Mouse (Mus musculus) liver, embryonic 13.5 days (tissue): ENCODE data around the gene Acbd6. TPM values are rescaled to one million over a fixed set of nuclear protein-coding genes. Genes with fewer than 3 reads are reported as not detected.

Source experiments
- ATAC-seq: fragments of 200-750 bp; cut with Nextera tagmentation; 2 replicates; pipeline ENCODE4 v1.8.0; 2017; ENCODE audit warnings: low read depth, mild to moderate bottlenecking, moderate number of reproducible peaks, moderate library complexity
- DNase-seq: peaks from one replicate; pipeline ENCODE4 v3.0.0; 2022
- H3K27ac ChIP-seq: fragments of 300-500 bp; sonication (generic); 2 replicates; pipeline ENCODE4 v1.5.1; 2015; ENCODE audit warnings: moderate library complexity, mild to moderate bottlenecking, inconsistent platforms
- H3K27me3 ChIP-seq: fragments of 300-500 bp; sonication (generic); 2 replicates; pipeline ENCODE4 v1.6.1; 2015; ENCODE audit warnings: mild to moderate bottlenecking, inconsistent platforms
- H3K36me3 ChIP-seq: fragments of 300-500 bp; sonication (generic); 2 replicates; pipeline ENCODE4 v1.6.1; 2015; ENCODE audit warnings: mild to moderate bottlenecking, inconsistent platforms
- H3K4me1 ChIP-seq: fragments of 300-500 bp; sonication (generic); replicated peaks from 2 replicates; pipeline ENCODE4 v1.6.1; 2015; ENCODE audit warnings: inconsistent platforms
- H3K4me2 ChIP-seq: fragments of 300-500 bp; sonication (generic); 2 replicates; pipeline ENCODE4 v1.6.1; 2015; ENCODE audit warnings: inconsistent platforms, mild to moderate bottlenecking, moderate library complexity
- H3K4me3 ChIP-seq: fragments of 300-500 bp; sonication (generic); replicated peaks from 2 replicates; pipeline ENCODE4 v1.5.1; 2015; ENCODE audit warnings: mild to moderate bottlenecking, inconsistent platforms
- H3K9ac ChIP-seq: fragments of 300-500 bp; sonication (generic); 2 replicates; pipeline ENCODE4 v1.6.1; 2015; ENCODE audit warnings: mild to moderate bottlenecking, inconsistent platforms
- H3K9me3 ChIP-seq: fragments of 300-500 bp; sonication (generic); replicated peaks from 2 replicates; pipeline ENCODE4 v1.6.1; 2016; ENCODE audit warnings: inconsistent platforms
- WGBS: fragments of 180-500 bp; shearing (Covaris S2); methylation state at CpG from one replicate; pipeline ENCODE4 v1.1.7; 2015; ENCODE audit not compliant: insufficient replicate concordance; 5-methylcytosine and 5-hydroxymethylcytosine counted together
- polyA plus RNA-seq: library from polyadenylated mRNA; unstranded; fragments of >200 nt; fragmentation: Nextera tagmentation; extraction: Ambion mirVana; gene quantifications from 2 replicates; pipeline ENCODE4 v1.2.1, GENCODE M21; 2015

Acbd6 gene
- polyA plus RNA-seq, 1 experiment from 2014 or later, result 58.1 TPM

DNA sequence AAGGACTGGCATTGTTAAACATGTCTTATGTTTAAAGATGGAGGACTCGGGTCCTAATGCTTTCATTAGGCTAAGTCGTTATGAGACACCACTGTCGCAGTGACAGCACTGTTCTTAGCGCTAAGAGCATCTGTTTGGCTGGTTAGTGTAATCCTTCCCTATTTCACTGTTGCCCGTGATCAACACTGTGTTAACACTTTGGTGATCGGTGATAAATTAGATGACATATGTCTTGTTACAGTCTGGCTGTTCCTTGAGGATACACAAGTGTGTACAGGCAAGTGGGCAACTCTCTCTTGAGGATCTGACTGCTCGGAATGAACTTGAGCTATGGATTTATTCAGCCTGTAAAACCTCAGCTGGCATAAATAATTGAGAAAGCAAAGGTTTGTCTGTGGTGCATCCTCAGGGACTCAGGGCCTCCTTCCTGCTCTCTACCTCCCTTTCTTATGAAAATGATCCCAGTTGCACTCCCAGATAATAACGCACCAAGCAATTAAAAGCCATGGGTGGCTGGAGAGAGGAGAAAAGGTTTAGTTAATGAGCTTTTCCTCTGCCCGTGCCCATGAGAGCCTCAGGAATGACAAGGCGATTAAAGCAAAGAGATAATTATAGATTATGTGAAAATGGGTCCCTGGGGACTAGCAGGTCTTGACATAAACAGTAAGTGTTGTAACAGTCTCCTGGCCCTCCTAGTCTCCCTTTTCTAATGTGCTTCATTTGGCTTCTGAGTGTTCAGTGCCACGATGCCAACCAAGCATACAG lies 47.7 kb downstream of the Acbd6 start:
- no peak overlapping the region for H3K4me3 ChIP-seq
- WGBS, result 62% methylated on average over 11 of the region's 11 CpGs
- H3K27ac ChIP-seq, result no peak overlapping the region
- no peaks in the 10 kb centered on the region for H3K9me3 ChIP-seq
- DNase-seq (no peak), ATAC-seq (no peak)
- H3K9ac ChIP-seq, result no peak overlapping the region
- H3K4me1 ChIP-seq, result no peaks in the 10 kb centered on the region
- no peaks in the 10 kb centered on the region for H3K36me3 ChIP-seq
- H3K4me2 ChIP-seq, result no peak overlapping the region
- H3K27me3 ChIP-seq, result no peaks in the 10 kb centered on the region

DNA sequence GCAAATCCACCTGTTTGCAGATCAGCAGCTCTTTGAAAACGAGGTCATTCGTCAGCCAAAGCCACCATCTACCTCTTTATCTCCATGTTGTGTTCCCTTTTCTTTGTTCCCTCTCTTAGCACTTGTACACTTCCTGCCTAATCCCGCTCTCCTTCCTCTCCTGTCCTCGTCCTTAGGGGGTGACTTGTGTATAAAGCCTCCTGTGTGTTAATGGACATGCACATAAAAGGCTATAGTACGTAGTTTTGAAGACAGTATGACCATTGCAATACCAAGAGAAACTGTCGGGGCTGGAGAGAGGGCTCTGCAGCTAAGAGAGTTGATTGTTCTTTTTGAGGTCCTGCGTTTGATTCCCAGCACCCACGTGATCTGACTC lies 48.2 kb downstream of the Acbd6 start:
- WGBS, result 71% methylated on average over 8 of the region's 8 CpGs
- H3K4me2 ChIP-seq, result no peak overlapping the region
- H3K36me3 ChIP-seq, result no peaks in the 10 kb centered on the region
- ATAC-seq (no peak), DNase-seq (no peak)
- H3K9ac ChIP-seq, result no peak overlapping the region
- no peaks in the 10 kb centered on the region for H3K4me1 ChIP-seq
- no peak overlapping the region for H3K4me3 ChIP-seq
- no peaks in the 10 kb centered on the region for H3K27me3 ChIP-seq
- no peak overlapping the region for H3K27ac ChIP-seq
- no peaks in the 10 kb centered on the region for H3K9me3 ChIP-seq

- ATAC-seq (no peak), DNase-seq (no peak)
- WGBS, result 46% methylated on average over 4 of the region's 4 CpGs
- H3K4me3 ChIP-seq, result no peak overlapping the region
- no peak overlapping the region for H3K9ac ChIP-seq
- no peaks in the 10 kb centered on the region for H3K9me3 ChIP-seq
- H3K4me2 ChIP-seq, result no peak overlapping the region
- H3K27ac ChIP-seq, result no peak overlapping the region
- H3K36me3 ChIP-seq, result no peaks in the 10 kb centered on the region
- H3K4me1 ChIP-seq, result no peaks in the 10 kb centered on the region
- H3K27me3 ChIP-seq, result no peaks in the 10 kb centered on the region
Measured at GRCm38 (mm10) chr1:155608524-155608923, 50.6 kb downstream of the Acbd6 start.

GRCm38 (mm10) chr1:155614426-155614825 lies 56.5 kb downstream of the Acbd6 start:
- no peak overlapping the region for H3K9ac ChIP-seq
- H3K4me1 ChIP-seq, result no peaks in the 10 kb centered on the region
- DNase-seq (no peak), ATAC-seq (no peak)
- no peaks in the 10 kb centered on the region for H3K27me3 ChIP-seq
- H3K9me3 ChIP-seq, result no peaks in the 10 kb centered on the region
- no peak overlapping the region for H3K4me2 ChIP-seq
- no peak overlapping the region for H3K27ac ChIP-seq
- H3K36me3 ChIP-seq, result no peaks in the 10 kb centered on the region
- 35% methylated on average over 2 of the region's 2 CpGs for WGBS
- H3K4me3 ChIP-seq, result no peak overlapping the region

DNA sequence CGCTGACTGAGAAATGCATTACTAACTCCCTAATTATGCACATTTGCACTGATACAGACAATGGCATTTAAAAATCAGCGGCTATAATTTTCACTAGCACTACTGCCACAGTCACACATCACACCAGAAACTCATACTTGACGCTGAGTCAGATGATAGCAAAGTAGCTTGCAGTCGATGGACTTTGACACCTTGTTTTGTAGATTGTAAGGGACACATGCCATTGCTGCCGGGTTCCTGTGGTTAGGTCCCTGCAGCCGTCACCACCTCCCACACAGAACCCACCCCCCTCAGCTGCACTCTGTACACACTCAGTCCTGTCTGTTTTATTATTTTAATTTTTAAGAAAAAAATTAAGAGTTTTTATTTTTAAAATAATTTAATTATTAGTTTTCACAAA lies 63.2 kb downstream of the Acbd6 start:
- no peaks in the 10 kb centered on the region for H3K4me1 ChIP-seq
- no peak overlapping the region for H3K4me2 ChIP-seq
- H3K27me3 ChIP-seq, result no peaks in the 10 kb centered on the region
- WGBS, result 68% methylated on average over 6 of the region's 6 CpGs
- H3K4me3 ChIP-seq, result no peak overlapping the region
- H3K9me3 ChIP-seq, result no peaks in the 10 kb centered on the region
- ATAC-seq (no peak), DNase-seq (no peak)
- no peak overlapping the region for H3K9ac ChIP-seq
- peaks cover 11% of the 10 kb centered on the region for H3K36me3 ChIP-seq
- H3K27ac ChIP-seq, result no peak overlapping the region

DNA sequence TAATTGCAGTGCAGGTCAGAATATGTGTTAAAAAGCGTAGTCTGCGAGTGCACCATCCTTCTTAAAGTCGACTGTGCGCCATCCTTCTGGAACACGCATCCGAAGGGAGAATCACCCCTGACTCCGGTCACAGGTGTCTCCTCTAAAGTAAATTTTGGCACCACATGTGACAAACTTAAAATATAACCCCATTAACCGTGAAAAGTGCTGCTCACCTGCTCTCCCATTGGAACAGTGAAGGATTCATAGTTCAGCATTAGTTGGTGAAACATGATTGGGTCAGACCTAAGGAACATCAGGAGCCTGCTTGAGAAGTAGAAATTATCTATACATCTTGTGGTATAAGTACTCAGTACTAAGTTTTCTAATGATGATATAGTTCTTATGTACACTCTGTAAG lies 65.3 kb downstream of the Acbd6 start:
- ATAC-seq, result no peak
- Histone ChIP-seq H3K9ac (no peak overlapping the region), H3K27me3 (no peaks in the 10 kb centered on the region), H3K4me3 (no peak overlapping the region), H3K4me2 (no peak overlapping the region), H3K27ac (no peak overlapping the region), H3K36me3 (peaks cover 11% of the 10 kb centered on the region), H3K4me1 (no peaks in the 10 kb centered on the region), H3K9me3 (no peaks in the 10 kb centered on the region)
- DNase-seq, result no peak
- 89% methylated on average over 8 of the region's 8 CpGs for WGBS

GRCm38 (mm10) chr1:155627746-155628145 lies 69.8 kb downstream of the Acbd6 start:
- ATAC-seq, result no peak

DNA sequence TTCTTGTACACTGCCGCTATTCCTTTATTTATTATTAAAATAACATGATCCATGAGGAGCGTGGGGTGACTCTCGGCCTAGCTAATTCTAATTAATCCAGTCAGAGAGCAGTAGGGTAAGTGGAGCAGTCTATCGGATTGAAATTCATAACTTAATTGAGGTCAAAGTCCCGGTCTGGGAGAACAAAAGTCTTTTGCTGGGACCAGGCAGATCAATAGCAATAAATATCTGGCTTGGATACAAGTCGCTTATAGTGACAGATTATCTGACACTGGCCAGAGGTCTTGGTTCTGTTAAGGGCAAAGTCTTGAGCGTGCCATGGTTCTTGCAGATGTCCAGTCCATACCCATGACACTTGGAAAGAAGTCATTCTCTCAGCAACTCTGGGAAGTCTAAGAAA lies 78.7 kb downstream of the Acbd6 start:
- no peaks in the 10 kb centered on the region for H3K27me3 ChIP-seq
- no peaks in the 10 kb centered on the region for H3K9me3 ChIP-seq
- H3K27ac ChIP-seq, result no peak overlapping the region
- DNase-seq (no peak), ATAC-seq (no peak)
- no peak overlapping the region for H3K4me3 ChIP-seq
- 83% methylated on average over 7 of the region's 7 CpGs for WGBS
- no peak overlapping the region for H3K4me2 ChIP-seq
- no peaks in the 10 kb centered on the region for H3K36me3 ChIP-seq
- H3K9ac ChIP-seq, result no peak overlapping the region
- H3K4me1 ChIP-seq, result no peaks in the 10 kb centered on the region

More at GRCm38 (mm10) chr1:155627746-155628145, 69.8 kb downstream of the Acbd6 start:
- H3K4me3 ChIP-seq, result no peak overlapping the region
- peaks cover 11% of the 10 kb centered on the region for H3K36me3 ChIP-seq
- DNase-seq, result no peak
- WGBS, result 75% methylated on average over 2 of the region's 2 CpGs
- no peak overlapping the region for H3K27ac ChIP-seq
- H3K9me3 ChIP-seq, result no peaks in the 10 kb centered on the region
- H3K4me1 ChIP-seq, result no peaks in the 10 kb centered on the region
- H3K4me2 ChIP-seq, result no peak overlapping the region
- no peaks in the 10 kb centered on the region for H3K27me3 ChIP-seq
- no peak overlapping the region for H3K9ac ChIP-seq

DNA sequence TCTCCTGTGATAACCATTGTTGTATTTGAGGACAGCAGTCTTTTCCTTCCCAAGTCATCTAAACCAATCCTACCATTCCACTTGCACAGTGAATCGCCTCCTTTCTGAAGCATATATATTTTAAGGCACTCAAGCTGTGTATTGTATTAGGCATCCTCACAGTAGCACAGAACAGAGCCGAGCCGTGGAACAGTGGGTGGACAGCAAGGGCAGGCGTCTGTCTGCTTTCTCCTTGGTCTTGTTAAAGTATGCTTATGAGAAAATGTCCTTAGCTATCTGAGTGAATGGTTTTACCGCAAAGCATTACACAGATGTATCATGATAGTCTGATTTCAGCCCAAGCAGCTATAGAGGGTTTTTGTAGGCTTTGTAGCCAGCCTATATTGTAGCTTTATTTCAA lies 87.9 kb downstream of the Acbd6 start:
- H3K27me3 ChIP-seq, result no peaks in the 10 kb centered on the region
- H3K4me1 ChIP-seq, result no peaks in the 10 kb centered on the region
- H3K27ac ChIP-seq, result no peak overlapping the region
- no peak overlapping the region for H3K4me3 ChIP-seq
- H3K36me3 ChIP-seq, result no peaks in the 10 kb centered on the region
- no peak overlapping the region for H3K9ac ChIP-seq
- DNase-seq, result no peak
- 82% methylated on average over 5 of the region's 5 CpGs for WGBS
- no peak overlapping the region for H3K4me2 ChIP-seq
- no peak for ATAC-seq
- no peaks in the 10 kb centered on the region for H3K9me3 ChIP-seq

GRCm38 (mm10) chr1:155646345-155647307 lies 88.7 kb downstream of the Acbd6 start:
- ATAC-seq (no peak), DNase-seq (no peak)
- no peaks in the 10 kb centered on the region for H3K36me3 ChIP-seq
- no peaks in the 10 kb centered on the region for H3K9me3 ChIP-seq
- no peaks in the 10 kb centered on the region for H3K4me1 ChIP-seq
- no peak overlapping the region for H3K27ac ChIP-seq
- no peak overlapping the region for H3K9ac ChIP-seq
- 74% methylated on average over 10 of the region's 10 CpGs for WGBS
- no peak overlapping the region for H3K4me2 ChIP-seq
- no peaks in the 10 kb centered on the region for H3K27me3 ChIP-seq
- no peak overlapping the region for H3K4me3 ChIP-seq

DNA sequence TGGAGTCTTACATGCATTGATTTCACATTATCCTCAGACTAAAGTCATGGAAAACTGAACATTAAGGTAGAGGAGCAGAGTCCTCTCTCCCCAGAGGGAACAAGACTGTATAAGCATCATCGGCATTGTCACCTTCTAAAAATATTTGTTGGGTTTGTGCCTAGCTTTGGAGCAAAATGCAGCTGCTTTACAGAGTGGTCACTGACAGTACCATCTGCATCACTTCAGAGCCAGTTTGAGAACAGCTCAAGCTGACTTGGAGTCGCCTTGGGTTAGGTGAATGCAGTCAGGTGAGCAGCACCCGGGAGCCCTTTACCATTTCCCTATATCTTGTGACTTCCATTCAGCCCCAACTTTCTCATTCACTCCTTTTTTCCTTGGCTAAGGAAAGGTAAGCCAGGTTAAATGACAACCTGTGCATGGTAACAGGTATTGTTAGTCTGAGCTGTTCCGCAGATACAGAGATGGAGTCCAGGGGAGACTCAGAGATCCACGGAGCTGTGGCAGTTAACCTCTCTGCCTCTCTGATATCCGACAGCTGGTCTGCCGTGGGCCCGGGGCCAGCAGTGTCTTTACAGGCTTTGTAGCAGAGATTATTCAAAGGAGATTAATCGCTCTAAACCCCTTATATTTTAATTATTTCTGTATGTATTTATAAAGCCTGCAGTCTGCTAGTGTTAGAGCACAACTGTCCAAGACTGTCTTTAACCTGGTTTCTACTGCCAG lies 92.4 kb downstream of the Acbd6 start:
- no peaks in the 10 kb centered on the region for H3K36me3 ChIP-seq
- WGBS, result 77% methylated on average over 9 of the region's 9 CpGs
- DNase-seq, result no peak
- no peak overlapping the region for H3K27ac ChIP-seq
- no peaks in the 10 kb centered on the region for H3K4me1 ChIP-seq
- no peak for ATAC-seq
- no peak overlapping the region for H3K4me3 ChIP-seq
- H3K27me3 ChIP-seq, result no peaks in the 10 kb centered on the region
- no peaks in the 10 kb centered on the region for H3K9me3 ChIP-seq
- no peak overlapping the region for H3K4me2 ChIP-seq
- H3K9ac ChIP-seq, result no peak overlapping the region
